Mouse (Mus musculus): Measurements from ENCODE around the gene Rad51b. TPM values are rescaled to one million over a fixed set of nuclear protein-coding genes. Genes with fewer than 3 reads are reported as not detected.

The Rad51b gene
- polyA plus RNA-seq, 1 experiment from 2014 or later, result 2.7 TPM

DNA sequence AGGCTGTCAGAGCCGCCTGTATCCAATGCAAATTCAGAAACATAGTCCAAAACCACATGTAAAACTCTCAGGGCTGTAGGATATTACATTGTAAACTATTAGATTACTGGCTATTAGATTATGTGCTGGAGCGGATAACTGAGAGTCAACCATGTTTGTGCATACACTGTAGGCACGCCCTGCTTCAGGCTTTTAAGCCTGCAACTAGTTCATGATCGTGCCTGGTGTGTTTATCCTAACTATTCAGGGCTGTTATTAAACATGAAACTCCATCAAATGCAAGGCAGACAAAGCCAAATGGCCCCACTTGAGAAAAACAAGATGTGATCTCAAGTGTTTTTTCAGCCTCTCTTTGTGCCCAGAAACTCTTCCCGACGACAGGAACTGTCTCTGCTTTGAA, 560.6 kb downstream of the Rad51b start:
- H3K9ac ChIP-seq (ENCODE audit: low read depth, low read length), result no peak overlapping the region
- H3K4me2 ChIP-seq (ENCODE audit: low read length), result no peak overlapping the region
- H3K4me3 ChIP-seq (ENCODE audit: low read length), result no peak overlapping the region
- H3K27ac ChIP-seq (ENCODE audit: low read depth, low read length), result no peak overlapping the region
- 77% methylated on average over 6 of the region's 6 CpGs for WGBS
- H3K4me1 ChIP-seq (ENCODE audit: control insufficient read depth, insufficient read depth, low read depth, low read length), result peaks cover 4% of the 10 kb centered on the region; the same call in 1 of the 2 replicates
- H3K36me3 ChIP-seq (ENCODE audit: control insufficient read depth, insufficient read depth, low read length), result no peaks in the 10 kb centered on the region
- no peak for ATAC-seq
- H3K9me3 ChIP-seq (ENCODE audit: control insufficient read depth, low read length), result no peaks in the 10 kb centered on the region
- H3K27me3 ChIP-seq (replicated peaks; ENCODE audit: control insufficient read depth, insufficient read depth, low read length), result no peaks in the 10 kb centered on the region

DNA sequence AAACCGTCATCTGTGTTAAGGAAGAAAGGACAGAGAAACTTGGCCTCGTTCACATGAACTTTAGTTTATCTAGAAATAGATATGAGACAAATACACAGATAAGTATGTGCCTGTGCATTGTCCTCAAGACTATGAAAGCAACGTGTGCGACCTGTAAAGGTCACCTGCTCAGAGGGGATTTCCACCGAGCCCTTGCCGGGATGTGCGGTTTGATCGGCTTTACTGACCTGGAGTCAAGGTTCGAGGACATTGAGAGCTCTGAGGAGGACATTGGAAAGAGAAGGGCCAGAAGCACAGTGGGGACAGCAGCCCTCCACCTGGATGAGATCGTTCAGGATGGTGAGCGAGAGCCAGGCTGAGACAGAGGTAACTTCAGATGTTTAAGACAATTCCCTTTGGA, 561.3 kb downstream of the Rad51b start:
- Histone ChIP-seq H3K4me2 (ENCODE audit: low read length) (no peak overlapping the region), H3K9me3 (ENCODE audit: control insufficient read depth, low read length) (no peaks in the 10 kb centered on the region), H3K4me1 (ENCODE audit: control insufficient read depth, insufficient read depth, low read depth, low read length) (peaks cover 4% of the 10 kb centered on the region; the same call in 1 of the 2 replicates), H3K9ac (ENCODE audit: low read depth, low read length) (no peak overlapping the region), H3K36me3 (ENCODE audit: control insufficient read depth, insufficient read depth, low read length) (no peaks in the 10 kb centered on the region), H3K27ac (ENCODE audit: low read depth, low read length) (no peak overlapping the region), H3K4me3 (ENCODE audit: low read length) (no peak overlapping the region), H3K27me3 (replicated peaks; ENCODE audit: control insufficient read depth, insufficient read depth, low read length) (no peaks in the 10 kb centered on the region)
- 91% methylated on average over 11 of the region's 11 CpGs for WGBS
- no peak for ATAC-seq

DNA sequence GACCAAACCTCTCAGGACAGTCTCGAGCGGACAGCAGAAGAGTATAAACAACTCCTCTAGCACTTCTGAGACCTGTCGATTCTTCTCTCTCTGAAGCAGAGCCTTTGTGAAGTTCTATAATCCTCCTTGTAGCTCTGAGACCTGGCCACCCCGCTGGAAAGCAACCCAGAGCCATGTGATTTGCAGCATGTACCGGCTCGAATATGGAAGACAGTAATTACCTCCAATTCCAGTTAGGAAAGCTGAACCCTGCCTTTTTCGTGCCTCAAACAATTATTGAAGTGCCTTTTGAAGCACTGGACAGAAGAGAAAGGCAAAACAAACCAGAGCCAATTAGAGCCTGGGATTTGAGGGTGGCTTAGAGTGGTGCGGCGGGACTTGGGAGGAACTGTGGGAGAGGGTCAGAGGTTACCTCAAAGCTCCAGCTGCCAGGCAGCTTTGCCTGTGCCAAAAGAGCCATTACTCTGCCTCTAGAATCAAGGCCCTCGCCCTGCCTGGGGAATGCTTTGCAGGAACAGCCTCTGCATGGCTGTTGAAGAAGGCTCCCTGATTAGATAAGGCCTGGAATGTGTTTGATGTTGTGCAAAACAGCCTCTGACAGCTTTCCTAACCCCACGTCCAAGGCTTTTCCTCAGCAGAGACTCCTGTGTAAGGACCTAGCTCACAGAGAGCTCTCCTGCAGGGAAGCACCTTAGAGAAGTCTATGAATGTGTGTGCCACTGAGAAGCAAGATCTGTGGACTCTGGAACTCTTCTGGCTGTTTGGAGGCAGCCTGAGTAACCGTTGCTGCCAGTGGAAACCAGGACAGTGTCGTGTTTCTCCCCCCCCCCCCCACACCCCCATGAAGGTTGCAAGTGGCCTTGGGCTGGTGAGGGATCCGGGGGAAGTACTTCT, 562.5 kb downstream of the Rad51b start:
- no peak overlapping the region for H3K4me2 ChIP-seq (ENCODE audit: low read length)
- no peaks in the 10 kb centered on the region for H3K36me3 ChIP-seq (ENCODE audit: control insufficient read depth, insufficient read depth, low read length)
- no peak overlapping the region for H3K9ac ChIP-seq (ENCODE audit: low read depth, low read length)
- peaks cover 4% of the 10 kb centered on the region; the same call in 1 of the 2 replicates for H3K4me1 ChIP-seq (ENCODE audit: control insufficient read depth, insufficient read depth, low read depth, low read length)
- ATAC-seq, result no peak
- 38% methylated on average over 14 of the region's 14 CpGs for WGBS
- H3K9me3 ChIP-seq (ENCODE audit: control insufficient read depth, low read length), result no peaks in the 10 kb centered on the region
- H3K27me3 ChIP-seq (replicated peaks; ENCODE audit: control insufficient read depth, insufficient read depth, low read length), result no peaks in the 10 kb centered on the region
- peak overlapping the region; percentile 36; the same call in 1 of the 2 replicates for H3K27ac ChIP-seq (ENCODE audit: low read depth, low read length)
- no peak overlapping the region for H3K4me3 ChIP-seq (ENCODE audit: low read length)

DNA sequence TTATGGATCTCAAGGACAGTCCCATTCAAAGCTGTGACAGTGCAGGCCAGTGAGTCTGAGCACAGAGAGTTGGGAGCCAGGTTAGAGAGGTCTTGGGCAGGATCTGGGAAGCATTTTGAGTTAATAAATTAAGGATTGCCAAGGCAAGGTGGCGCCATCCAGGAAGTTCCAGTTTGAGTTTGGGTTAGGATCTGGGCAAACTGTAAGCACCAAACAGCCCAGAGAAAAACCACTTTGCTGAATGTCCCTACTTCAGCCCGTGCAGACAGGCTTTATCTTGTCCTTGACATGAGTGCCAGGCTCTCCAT, 563.1 kb downstream of the Rad51b start:
- Histone ChIP-seq H3K9ac (ENCODE audit: low read depth, low read length) (no peak overlapping the region), H3K4me3 (ENCODE audit: low read length) (no peak overlapping the region), H3K9me3 (ENCODE audit: control insufficient read depth, low read length) (no peaks in the 10 kb centered on the region), H3K4me2 (ENCODE audit: low read length) (no peak overlapping the region), H3K27me3 (replicated peaks; ENCODE audit: control insufficient read depth, insufficient read depth, low read length) (no peaks in the 10 kb centered on the region), H3K27ac (ENCODE audit: low read depth, low read length) (peak overlapping the region; percentile 36; the same call in 1 of the 2 replicates), H3K4me1 (ENCODE audit: control insufficient read depth, insufficient read depth, low read depth, low read length) (peaks cover 4% of the 10 kb centered on the region; the same call in 1 of the 2 replicates), H3K36me3 (ENCODE audit: control insufficient read depth, insufficient read depth, low read length) (no peaks in the 10 kb centered on the region)
- WGBS, result 89% methylated on average over 2 of the region's 2 CpGs
- ATAC-seq, result no peak

Other genes starting within 250 kb of the Rad51b start
- gene Pigh, start 207.6 kb upstream of the Rad51b start, polyA plus RNA-seq (2015; fragmentation: Nextera tagmentation; extraction: Ambion mirVana), result 20.2 and 20.7 TPM in 2 replicates
- gene Arg2, start 166.5 kb upstream of the Rad51b start, polyA plus RNA-seq (2015; fragmentation: Nextera tagmentation; extraction: Ambion mirVana), result 27.9 and 29.1 TPM in 2 replicates
- 230 and 258 TPM in 2 replicates for gene Vti1b, start 124.6 kb upstream of the Rad51b start, polyA plus RNA-seq (2015; fragmentation: Nextera tagmentation; extraction: Ambion mirVana)
- 36.1 and 41.1 TPM in 2 replicates for gene Rdh11, start 105.0 kb upstream of the Rad51b start, polyA plus RNA-seq (2015; fragmentation: Nextera tagmentation; extraction: Ambion mirVana)
- gene Rdh12, start 88.4 kb upstream of the Rad51b start, polyA plus RNA-seq (2015; fragmentation: Nextera tagmentation; extraction: Ambion mirVana), result 1.1 and 1.5 TPM in 2 replicates
- gene Zfyve26, start 978 bp upstream of the Rad51b start, polyA plus RNA-seq (2015; fragmentation: Nextera tagmentation; extraction: Ambion mirVana), result 7.0 and 8.7 TPM in 2 replicates